Mouse (Mus musculus): Measurements from ENCODE around the gene Mtf2.

DNA sequence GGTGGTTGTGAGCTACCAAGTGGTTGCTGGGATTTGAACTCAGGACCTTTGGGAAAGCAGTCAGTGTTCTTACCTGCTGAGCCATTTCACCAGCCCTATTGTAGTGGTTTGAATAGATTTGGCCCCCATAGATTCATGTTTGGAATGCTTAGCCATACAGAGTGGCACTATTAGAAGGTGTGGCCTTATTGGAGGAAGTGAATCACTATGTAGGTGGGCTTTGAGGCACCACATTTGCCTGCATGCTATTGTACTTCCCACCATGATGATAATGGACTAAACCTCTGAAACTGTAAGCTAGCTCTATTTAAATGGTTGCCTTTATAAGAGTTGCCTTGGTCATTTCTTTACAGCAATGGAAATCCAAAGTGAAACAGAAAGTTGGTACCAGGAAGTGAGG lies 10.8 kb downstream of the Mtf2 start:
- TF ChIP-seq GATA1 (IDR thresholded peaks at IDR 0.05; ENCODE audit: low read length) (no peak), TAL1 (IDR thresholded peaks at IDR 0.05; ENCODE audit: low read length) (no peak)
